Mouse (Mus musculus) heart, postnatal 14 days (tissue): ENCODE measurements around the gene Met. TPM values are rescaled to one million over a fixed set of nuclear protein-coding genes. Genes with fewer than 3 reads are reported as not detected.

Source experiments
- DNase-seq, 2 experiments: peaks; one replicate each; pipeline ENCODE4 v3.0.0; 2021 to 2022
- intact Hi-C: fragments of 180-260 bp; cut with DNase I; formaldehyde crosslinking; loops from one replicate; pipeline ENCODE4 v1.15.1; 2025
- total RNA-seq, 2 experiments: library from RNA; stranded (reverse); gene quantifications; 2 replicates each; pipeline ENCODE4 v1.2.3; 2021

Gene Met
- total RNA-seq, 2 experiments from 2014 or later: 2.2 to 2.7 TPM

DNA sequence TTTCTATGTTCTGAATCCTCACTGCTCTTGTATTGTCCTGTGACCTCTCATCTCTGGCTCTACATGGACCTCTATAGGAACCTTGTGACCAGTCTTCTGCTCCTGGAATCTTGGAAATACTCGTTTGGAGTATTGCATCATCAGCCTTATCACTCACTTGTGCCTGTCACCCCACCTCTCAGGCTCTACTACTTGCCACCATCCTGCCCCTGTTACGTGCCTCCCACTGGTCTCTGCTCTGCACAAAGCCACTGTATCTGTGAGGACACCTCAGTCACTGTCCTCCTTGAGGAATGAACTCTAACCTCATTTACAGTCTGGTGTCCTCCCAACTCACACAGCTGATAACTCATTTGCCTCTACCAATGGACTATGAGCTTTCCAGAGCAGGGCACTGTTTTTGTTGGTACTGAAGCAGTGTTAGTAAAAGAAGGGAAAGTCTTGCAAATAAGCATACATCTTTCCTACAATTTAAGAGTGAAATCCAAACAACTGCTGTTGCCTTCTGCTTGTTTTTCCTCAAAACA is 24.8 kb downstream of the Met start:
- DNase-seq: no peak
- intact Hi-C loops: no loop called here

GRCm38 (mm10) chr6:17490786-17491185 is 27.2 kb downstream of the Met start:
- DNase-seq: no peak
- intact Hi-C loops: no loop called here

- intact Hi-C loops: no loop called here
These were observed 27.9 kb downstream of the Met start for GRCm38 (mm10) chr6:17491502-17491901.

DNA sequence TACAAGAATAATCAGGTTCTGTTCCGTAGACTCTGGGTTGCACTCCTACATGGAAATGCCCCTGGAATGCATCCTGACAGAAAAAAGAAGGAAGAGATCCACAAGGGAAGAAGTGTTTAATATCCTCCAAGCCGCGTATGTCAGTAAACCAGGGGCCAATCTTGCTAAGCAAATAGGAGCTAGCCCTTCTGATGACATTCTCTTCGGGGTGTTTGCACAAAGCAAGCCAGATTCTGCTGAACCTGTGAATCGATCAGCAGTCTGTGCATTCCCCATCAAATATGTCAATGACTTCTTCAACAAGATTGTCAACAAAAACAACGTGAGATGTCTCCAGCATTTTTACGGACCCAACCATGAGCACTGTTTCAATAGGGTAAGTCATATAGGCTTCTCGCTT is 28.5 kb downstream of the Met start:
- no peak for DNase-seq
- intact Hi-C loops: no loop called here

More at GRCm38 (mm10) chr6:17491502-17491901, 27.9 kb downstream of the Met start:
- no peak for DNase-seq

DNA sequence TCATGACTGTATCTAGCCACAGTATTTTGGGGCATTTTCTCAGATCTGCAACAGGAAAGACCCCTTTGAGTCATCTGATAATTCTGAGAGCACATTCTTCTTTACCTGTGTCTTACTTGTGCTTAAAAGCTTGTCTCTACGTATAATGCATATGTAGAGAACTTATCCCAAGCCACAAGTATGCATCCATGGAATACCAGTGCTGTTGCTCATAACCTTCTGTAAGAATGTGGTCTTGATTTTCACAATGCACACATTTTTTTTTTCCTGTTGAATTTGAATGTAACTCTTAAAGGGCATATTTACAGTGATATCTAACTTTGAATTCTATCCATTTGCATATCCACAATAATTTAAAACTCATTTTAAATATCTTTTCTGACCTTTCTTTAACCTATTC is 31.8 kb downstream of the Met start:
- no peak for DNase-seq
- intact Hi-C loops: no loop called here

DNA sequence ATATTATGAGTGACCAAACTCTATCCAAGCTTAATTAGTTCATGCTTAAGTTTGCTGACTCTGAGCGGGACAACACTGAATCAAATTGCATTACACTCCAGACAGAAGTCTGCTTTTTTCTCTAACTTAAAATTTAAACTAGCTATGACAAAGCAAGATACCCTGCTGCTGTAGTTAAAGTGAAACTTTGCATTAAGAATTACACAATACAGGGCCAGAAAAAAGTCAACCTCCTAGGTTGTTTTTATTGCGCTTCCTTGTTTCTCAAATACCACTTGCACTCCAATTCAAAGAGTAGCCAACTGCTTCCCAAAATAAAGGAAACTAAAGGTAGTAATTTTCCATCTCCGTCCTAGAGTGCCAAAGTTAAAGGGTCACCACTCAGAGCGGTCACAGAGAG is 33.8 kb downstream of the Met start:
- DNase-seq: no peak
- intact Hi-C loops: no loop called here

GRCm38 (mm10) chr6:17498801-17499200 is 35.2 kb downstream of the Met start:
- intact Hi-C loops: no loop called here
- DNase-seq: no peak

DNA sequence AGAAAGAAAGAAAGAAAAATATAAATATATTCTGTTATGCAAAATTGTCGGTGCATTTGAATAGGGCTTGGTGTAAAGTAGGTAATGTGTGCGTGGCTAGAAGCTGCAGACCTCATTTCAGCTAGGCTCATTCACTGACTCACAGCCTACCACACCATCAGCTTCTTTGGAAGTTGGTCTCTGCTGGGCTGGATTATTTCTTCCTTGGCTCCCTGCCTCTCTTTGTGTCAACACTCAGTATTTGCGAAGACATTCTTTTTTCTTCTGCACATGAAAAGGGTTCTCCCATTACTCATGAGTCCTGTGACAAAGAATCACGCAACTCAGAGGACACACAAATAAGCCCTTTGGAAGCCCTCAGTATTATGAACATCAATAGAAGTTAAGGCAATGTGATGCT is 37.8 kb downstream of the Met start:
- DNase-seq: peak in 1 of 2 experiments; percentile 10
- intact Hi-C loops: no loop called here

- intact Hi-C loops: no loop called here
These were observed 38.7 kb downstream of the Met start for GRCm38 (mm10) chr6:17502311-17502710.

DNA sequence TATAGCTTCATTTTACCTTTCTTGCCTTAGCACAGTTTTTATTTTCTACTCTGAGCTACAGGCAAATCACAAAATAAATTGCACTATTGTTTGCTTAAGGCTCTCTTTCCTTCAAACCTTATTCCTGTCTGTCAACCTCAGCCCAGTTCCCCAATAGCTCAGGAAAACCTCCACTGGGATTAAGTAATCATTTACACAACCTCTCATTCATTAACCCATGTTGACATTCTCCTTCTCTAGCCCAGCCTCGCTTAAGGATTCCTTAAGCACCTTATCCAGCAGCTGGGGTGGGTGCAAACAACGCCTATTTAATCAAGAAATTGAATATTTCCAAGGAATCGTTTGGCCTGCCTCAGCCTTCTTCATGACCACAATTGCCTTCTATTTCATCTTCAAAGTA is 40.1 kb downstream of the Met start:
- no peak for DNase-seq
- intact Hi-C loops: no loop called here

More at GRCm38 (mm10) chr6:17502311-17502710, 38.7 kb downstream of the Met start:
- DNase-seq: no peak

DNA sequence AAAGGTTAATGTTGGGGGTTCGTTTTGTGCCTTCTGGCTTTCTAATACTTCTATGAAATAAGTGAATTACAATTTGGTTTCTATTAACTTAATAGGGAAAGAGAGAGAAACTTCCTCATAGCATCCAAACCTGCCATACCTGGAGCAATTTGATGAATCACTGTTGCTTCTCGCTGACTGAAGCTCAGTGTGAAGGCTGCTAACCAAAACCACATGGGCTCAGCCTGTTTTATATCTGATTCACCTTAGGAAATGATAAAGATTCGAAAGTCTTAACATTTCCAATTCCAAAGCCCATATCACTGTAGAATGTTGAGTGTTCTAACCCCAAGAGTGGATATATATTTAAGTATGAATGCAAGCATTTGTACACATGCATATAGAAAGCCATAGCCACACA is 41.9 kb downstream of the Met start:
- DNase-seq: no peak
- intact Hi-C loops: no loop called here

GRCm38 (mm10) chr6:17506831-17507230 is 43.2 kb downstream of the Met start:
- no peak for DNase-seq
- intact Hi-C loops: no loop called here

GRCm38 (mm10) chr6:17508184-17508583 is 44.6 kb downstream of the Met start:
- intact Hi-C loops: no loop called here
- no peak for DNase-seq

GRCm38 (mm10) chr6:17508604-17509372 is 45.2 kb downstream of the Met start:
- DNase-seq: no peak
- intact Hi-C loops: no loop called here

- no peak for DNase-seq
- intact Hi-C loops: no loop called here
These were observed 49.8 kb downstream of the Met start for GRCm38 (mm10) chr6:17513381-17513780.

- no peak for DNase-seq
- intact Hi-C loops: no loop called here
These were observed 52.3 kb downstream of the Met start for GRCm38 (mm10) chr6:17515775-17516460.

- intact Hi-C loops: no loop called here
- DNase-seq: no peak
These were observed 58.5 kb downstream of the Met start for GRCm38 (mm10) chr6:17521901-17522717.

DNA sequence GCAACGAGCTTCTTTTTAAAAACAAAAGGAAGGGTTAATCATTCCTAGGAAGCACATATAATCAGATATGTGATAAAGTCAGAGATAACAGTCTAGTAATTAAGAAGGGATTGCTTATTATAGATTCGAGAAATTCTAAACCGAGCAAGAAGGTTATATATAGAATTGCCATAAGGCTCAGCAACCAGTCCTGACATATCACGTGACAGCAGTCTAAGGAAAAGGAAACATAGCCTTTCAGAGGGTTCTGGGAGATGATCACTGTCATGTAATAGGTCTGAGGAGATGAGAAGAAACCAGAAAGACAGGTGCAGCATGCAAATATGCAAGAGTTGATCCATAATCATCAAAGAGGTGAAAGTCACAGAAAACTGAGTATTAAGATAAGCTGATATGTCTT is 59.3 kb downstream of the Met start:
- intact Hi-C loops: no loop called here
- no peak for DNase-seq

DNA sequence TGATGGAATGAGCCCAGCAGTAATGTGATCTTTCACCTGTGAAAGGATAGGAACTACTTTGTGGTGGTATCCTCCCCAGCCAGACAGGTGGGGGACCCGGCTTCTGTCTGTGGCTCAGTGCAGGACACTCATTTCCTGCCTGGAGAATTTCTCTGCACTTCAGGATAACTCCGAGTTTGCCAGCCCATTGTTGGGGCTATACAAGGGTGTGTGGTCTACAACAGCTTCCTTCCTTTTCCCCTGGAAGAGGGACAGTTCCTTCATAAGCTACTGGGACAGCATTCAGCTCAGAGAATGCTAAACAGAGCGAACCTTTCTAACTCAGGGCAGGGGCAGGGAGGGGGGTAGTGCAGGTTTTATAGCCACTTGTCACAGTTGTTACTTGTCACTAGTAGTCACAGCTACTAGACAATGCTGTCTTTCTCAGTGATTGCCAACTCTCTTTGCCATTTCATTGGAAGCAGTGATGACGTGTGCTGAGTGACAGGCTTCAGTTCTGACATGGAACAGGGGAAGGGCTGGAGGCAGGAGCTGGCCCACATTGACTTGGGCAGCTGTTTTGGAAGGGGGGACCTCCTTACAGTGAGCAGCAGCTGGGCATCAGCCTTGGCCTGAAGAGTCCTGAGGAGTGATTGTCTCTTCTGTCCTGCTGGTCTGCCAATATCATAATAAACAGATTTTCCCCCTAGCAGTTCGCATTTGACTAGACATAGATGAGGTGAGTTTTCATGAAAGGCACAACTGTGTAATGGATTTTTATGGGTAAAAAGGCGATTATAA is 66.1 kb downstream of the Met start:
- DNase-seq: peak in 1 of 2 experiments; percentile 10
- intact Hi-C loops: no loop called here

DNA sequence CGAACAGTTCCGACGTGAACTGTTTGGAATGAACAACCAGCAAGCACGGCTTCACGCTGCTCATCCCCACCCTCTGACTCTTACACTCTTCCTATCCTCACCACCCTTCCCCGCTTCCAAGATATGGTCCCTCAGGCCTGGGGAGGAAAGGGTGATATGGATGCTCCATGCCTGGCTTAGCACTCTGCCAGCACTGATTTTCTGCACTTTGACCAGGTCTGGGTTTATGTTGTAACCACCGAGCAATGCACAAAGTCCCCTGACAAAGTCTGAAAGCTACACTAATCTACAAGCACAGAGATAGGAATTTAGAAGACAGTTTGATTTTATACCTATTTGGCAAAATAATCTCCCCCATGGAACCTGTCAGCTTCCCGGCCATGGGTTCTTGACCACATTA is 78.0 kb downstream of the Met start:
- intact Hi-C loops: loop anchor here (10.0 kb wide), 1 partner anchor 77 kb away; the partner anchor contains the start of gene Met
- DNase-seq: no peak
